Mouse (Mus musculus): ENCODE measurements around the gene Iscu.
A peak's percentile ranks its signal among the peaks of the same experiment; 100 is the strongest.

Iscu gene

GRCm38 (mm10) chr5:113772450-113772895 is at the start of gene Iscu, which contains the start of gene Sart3:
TSS of gene Iscu (plus strand) at chr5:113772748.
TSS of gene Sart3 (minus strand) at chr5:113772510.
- DNase-seq (ENCODE audit: low spot score in 2 of 2) = peak; percentile 92 to 93

- no peak for DNase-seq (ENCODE audit: low spot score in 2 of 2)
Observed at GRCm38 (mm10) chr5:113723567-113724237, 48.8 kb upstream of the Iscu start.

GRCm38 (mm10) chr5:113724446-113724845 is 48.1 kb upstream of the Iscu start, which contains the start of gene 1700069L16Rik:
TSS of gene 1700069L16Rik (minus strand) at chr5:113724772.
- DNase-seq (ENCODE audit: low spot score in 2 of 2) = peak; percentile 70 to 80

GRCm38 (mm10) chr5:113725417-113725816 is 47.1 kb upstream of the Iscu start:
- DNase-seq (ENCODE audit: low spot score in 2 of 2) = no peak

- DNase-seq (ENCODE audit: low spot score in 2 of 2) = no peak
Observed at GRCm38 (mm10) chr5:113726618-113727017, 45.9 kb upstream of the Iscu start.

- no peak for DNase-seq (ENCODE audit: low spot score in 2 of 2)
Observed at GRCm38 (mm10) chr5:113727238-113727637, 45.3 kb upstream of the Iscu start.

GRCm38 (mm10) chr5:113728011-113728410 is 44.5 kb upstream of the Iscu start:
- no peak for DNase-seq (ENCODE audit: low spot score in 2 of 2)

GRCm38 (mm10) chr5:113728691-113729090 is 43.9 kb upstream of the Iscu start:
- no peak for DNase-seq (ENCODE audit: low spot score in 2 of 2)

GRCm38 (mm10) chr5:113730641-113731121 is 41.9 kb upstream of the Iscu start:
- DNase-seq (ENCODE audit: low spot score in 2 of 2) = no peak

- no peak for DNase-seq (ENCODE audit: low spot score in 2 of 2)
Observed at GRCm38 (mm10) chr5:113731174-113731573, 41.4 kb upstream of the Iscu start.

GRCm38 (mm10) chr5:113732182-113732581 is 40.4 kb upstream of the Iscu start:
- DNase-seq (ENCODE audit: low spot score in 2 of 2) = no peak

- no peak for DNase-seq (ENCODE audit: low spot score in 2 of 2)
Observed at GRCm38 (mm10) chr5:113734376-113734775, 38.2 kb upstream of the Iscu start.

GRCm38 (mm10) chr5:113735023-113735344 is 37.6 kb upstream of the Iscu start:
- DNase-seq (ENCODE audit: low spot score in 2 of 2) = no peak

GRCm38 (mm10) chr5:113735345-113736112 is 37.0 kb upstream of the Iscu start, which contains the start of gene Ficd:
TSS of gene Ficd (plus strand) at chr5:113735803.
- peak; percentile 75 to 91 for DNase-seq (ENCODE audit: low spot score in 2 of 2)

GRCm38 (mm10) chr5:113736113-113736502 is 36.4 kb upstream of the Iscu start:
- DNase-seq (ENCODE audit: low spot score in 2 of 2) = no peak

- no peak for DNase-seq (ENCODE audit: low spot score in 2 of 2)
Observed at GRCm38 (mm10) chr5:113736522-113737164, 35.9 kb upstream of the Iscu start.

GRCm38 (mm10) chr5:113737607-113738237 is 34.8 kb upstream of the Iscu start:
- DNase-seq (ENCODE audit: low spot score in 2 of 2) = no peak

GRCm38 (mm10) chr5:113747629-113748028 is 24.9 kb upstream of the Iscu start:
- no peak for DNase-seq (ENCODE audit: low spot score in 2 of 2)

- no peak for DNase-seq (ENCODE audit: low spot score in 2 of 2)
Observed at GRCm38 (mm10) chr5:113748556-113749331, 23.8 kb upstream of the Iscu start.

GRCm38 (mm10) chr5:113751521-113752157 is 20.9 kb upstream of the Iscu start:
- no peak for DNase-seq (ENCODE audit: low spot score in 2 of 2)

Data from urinary bladder, postnatal 36 days (tissue).